Mouse (Mus musculus) embryonic facial prominence, embryonic 13.5 days (tissue): ENCODE data around the gene Arsk. TPM values are rescaled to one million over a fixed set of nuclear protein-coding genes. Genes with fewer than 3 reads are reported as not detected.

ENCODE experiments used
- ATAC-seq: fragments of 200-750 bp; cut with Nextera tagmentation; 2 replicates; pipeline ENCODE4 v1.8.0; 2017; ENCODE audit warnings: low read depth; ENCODE audit not compliant: insufficient number of reproducible peaks, insufficient read depth, low FRiP score, low TSS enrichment
- H3K27ac ChIP-seq: fragments of 300-500 bp; sonication (generic); 2 replicates; pipeline ENCODE4 v1.5.1; 2015; ENCODE audit warnings: moderate library complexity, mild to moderate bottlenecking, inconsistent platforms
- H3K27me3 ChIP-seq: fragments of 300-500 bp; sonication (generic); 2 replicates; pipeline ENCODE4 v1.6.1; 2015; ENCODE audit warnings: mild to moderate bottlenecking, inconsistent platforms
- H3K36me3 ChIP-seq: fragments of 300-500 bp; sonication (generic); 2 replicates; pipeline ENCODE4 v1.6.1; 2015; ENCODE audit warnings: mild to moderate bottlenecking, inconsistent platforms
- H3K4me1 ChIP-seq: fragments of 300-500 bp; sonication (generic); 2 replicates; pipeline ENCODE4 v1.6.1; 2015; ENCODE audit warnings: inconsistent platforms
- H3K4me2 ChIP-seq: fragments of 300-500 bp; sonication (generic); 2 replicates; pipeline ENCODE4 v1.6.1; 2015; ENCODE audit warnings: moderate library complexity, mild to moderate bottlenecking, inconsistent platforms
- H3K4me3 ChIP-seq: fragments of 300-500 bp; sonication (generic); 2 replicates; pipeline ENCODE4 v1.5.1; 2015; ENCODE audit warnings: mild to moderate bottlenecking, inconsistent platforms
- H3K9ac ChIP-seq: fragments of 300-500 bp; sonication (generic); 2 replicates; pipeline ENCODE4 v1.6.1; 2015; ENCODE audit warnings: mild to moderate bottlenecking, inconsistent platforms
- H3K9me3 ChIP-seq: fragments of 300-500 bp; sonication (generic); 2 replicates; pipeline ENCODE4 v1.6.1; 2016; ENCODE audit warnings: inconsistent platforms
- WGBS: fragments of 180-500 bp; shearing (Covaris S2); methylation state at CpG from one replicate; pipeline ENCODE4 v1.1.7; 2015; ENCODE audit warnings: mixed read lengths; 5-methylcytosine and 5-hydroxymethylcytosine counted together
- polyA plus RNA-seq: library from polyadenylated mRNA; unstranded; fragments of >200 nt; fragmentation: Nextera tagmentation; extraction: Ambion mirVana; gene quantifications from 2 replicates; pipeline ENCODE4 v1.2.1, GENCODE M21; 2015

Arsk gene
- polyA plus RNA-seq = 10.6 TPM in 2 replicates

DNA sequence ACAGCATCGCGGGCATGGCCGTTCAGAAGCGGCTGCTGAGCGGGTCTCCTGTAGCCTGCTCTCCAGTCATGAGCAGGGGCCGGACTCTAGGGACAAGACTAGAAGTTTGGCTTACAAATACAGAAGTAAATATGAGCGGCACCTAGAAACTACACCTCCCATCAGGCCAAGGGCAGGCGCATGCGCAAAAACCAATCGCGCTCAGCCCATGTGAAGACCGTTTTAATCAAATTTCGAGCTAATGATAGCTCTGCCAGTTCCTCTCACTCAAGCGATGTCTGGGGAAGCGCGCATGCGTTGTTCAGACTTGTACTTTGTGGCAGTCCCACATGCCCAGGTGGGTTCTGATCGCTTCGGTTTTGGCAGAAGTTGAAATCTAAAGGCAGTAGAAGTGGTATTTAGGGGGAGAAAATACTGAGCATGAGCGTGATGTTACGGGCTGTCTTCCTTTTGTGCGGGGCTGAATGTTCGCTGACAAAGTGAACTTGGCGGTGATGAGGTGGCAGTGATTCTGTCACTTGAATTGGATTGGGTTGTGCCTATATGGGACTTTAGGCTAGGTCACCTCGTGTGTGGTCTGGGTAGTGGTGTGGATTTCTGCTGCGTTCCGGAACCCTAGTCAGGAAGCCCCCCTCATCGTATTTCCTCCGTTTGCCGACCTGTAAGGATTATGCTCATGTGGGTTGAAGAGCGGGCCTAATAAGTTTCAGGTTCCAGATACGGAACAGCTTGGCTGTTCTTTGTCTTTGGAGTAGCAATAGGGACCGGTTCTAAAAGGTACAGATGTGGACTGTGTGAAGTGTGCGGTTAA is at the start of gene Arsk, which contains the start of gene Ttc37:
TSS of gene Arsk (minus strand) at position 168 of the 811 bp plus-strand sequence.
TSS of gene Ttc37 (plus strand) at position 242 of the 811 bp plus-strand sequence.
- Histone ChIP-seq H3K4me1 (no peaks in the 10 kb centered on the region; the same call in 1 of the 2 replicates), H3K27ac (peak within 1 kb of the TSS; percentile 79; the same call in 1 of the 2 replicates), H3K36me3 (peaks cover 13% of the 10 kb centered on the region), H3K9ac (peak within 1 kb of the TSS; percentile 79), H3K4me3 (peak within 1 kb of the TSS; percentile 75), H3K27me3 (no peaks in the 10 kb centered on the region), H3K4me2 (peak within 1 kb of the TSS; percentile 57), H3K9me3 (no peaks in the 10 kb centered on the region)
- WGBS = under 1% methylated on average over 34 of the region's 34 CpGs
- peak; percentile 93 for ATAC-seq

DNA sequence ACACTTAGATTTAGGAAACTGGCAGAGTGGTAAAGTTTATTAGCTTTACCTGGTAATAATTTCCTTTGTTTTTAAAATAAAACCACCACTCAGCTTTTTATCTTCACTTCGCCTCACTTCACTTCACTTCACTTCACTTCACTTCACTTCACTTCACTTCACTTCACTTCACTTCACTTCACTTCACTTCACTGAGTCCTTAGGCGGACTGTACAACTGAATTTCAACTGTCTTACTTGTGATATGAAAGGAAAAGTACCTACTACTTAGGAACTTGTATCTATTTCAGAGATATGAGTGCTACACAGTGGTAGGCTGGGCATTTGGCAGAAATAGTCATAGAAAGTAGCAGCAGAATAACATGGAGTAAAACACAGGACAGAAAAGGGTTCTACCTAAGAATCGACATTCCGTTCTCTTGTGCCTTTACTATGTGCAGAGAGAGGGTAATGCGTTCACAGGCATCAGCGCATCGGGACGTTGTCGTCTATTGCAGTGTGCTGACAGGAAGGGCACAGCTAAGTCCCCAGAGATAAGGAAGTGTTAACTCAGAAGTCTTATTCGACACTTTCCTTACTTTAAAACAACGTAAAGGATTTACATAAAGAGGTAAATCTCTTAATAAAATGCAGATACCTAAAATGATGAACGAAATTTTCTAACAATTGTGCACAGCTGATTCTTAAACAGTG is 42.8 kb upstream of the Arsk start:
- 92% methylated on average over 12 of the region's 12 CpGs for WGBS
- H3K27me3 ChIP-seq = no peaks in the 10 kb centered on the region
- H3K9me3 ChIP-seq = no peaks in the 10 kb centered on the region
- no peak overlapping the region for H3K27ac ChIP-seq
- no peak overlapping the region for H3K4me3 ChIP-seq
- no peaks in the 10 kb centered on the region for H3K4me1 ChIP-seq
- peaks cover 47% of the 10 kb centered on the region for H3K36me3 ChIP-seq
- H3K4me2 ChIP-seq = no peak overlapping the region
- ATAC-seq = no peak
- H3K9ac ChIP-seq = no peak overlapping the region

GRCm38 (mm10) chr13:76138862-76139261 is 40.4 kb upstream of the Arsk start:
- Histone ChIP-seq H3K4me3 (no peak overlapping the region), H3K4me1 (no peaks in the 10 kb centered on the region), H3K9ac (no peak overlapping the region), H3K27me3 (no peaks in the 10 kb centered on the region), H3K9me3 (no peaks in the 10 kb centered on the region), H3K4me2 (no peak overlapping the region), H3K27ac (no peak overlapping the region), H3K36me3 (peaks cover 57% of the 10 kb centered on the region)
- 82% methylated on average over 3 of the region's 3 CpGs for WGBS
- no peak for ATAC-seq

DNA sequence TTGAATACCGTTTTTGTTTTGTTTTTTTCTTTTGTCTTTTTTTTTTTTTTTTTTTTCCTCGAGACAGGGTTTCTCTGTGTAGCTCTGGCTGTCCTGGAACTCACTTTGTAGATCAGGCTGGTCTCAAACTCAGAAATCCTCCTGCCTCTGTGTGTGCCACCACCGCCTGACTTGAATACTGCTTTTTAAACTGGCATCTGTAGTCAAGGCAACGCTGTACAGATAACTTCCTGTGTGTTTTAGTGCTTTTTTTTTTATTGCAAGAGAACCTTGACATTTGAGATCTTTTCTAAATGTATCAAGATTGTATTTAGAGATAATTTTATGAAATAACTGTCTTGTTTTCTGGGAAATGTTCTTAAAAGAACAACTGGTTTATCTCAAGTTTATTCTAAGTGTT is 34.0 kb upstream of the Arsk start:
- Histone ChIP-seq H3K9ac (no peak overlapping the region), H3K4me2 (no peak overlapping the region), H3K36me3 (peaks cover 66% of the 10 kb centered on the region), H3K27ac (no peak overlapping the region), H3K9me3 (no peaks in the 10 kb centered on the region), H3K27me3 (no peaks in the 10 kb centered on the region), H3K4me1 (no peaks in the 10 kb centered on the region), H3K4me3 (no peak overlapping the region)
- WGBS = 83% methylated on average over 4 of the region's 4 CpGs
- no peak for ATAC-seq

GRCm38 (mm10) chr13:76128799-76129198 is 30.3 kb upstream of the Arsk start:
- H3K27me3 ChIP-seq = no peaks in the 10 kb centered on the region
- no peaks in the 10 kb centered on the region for H3K4me1 ChIP-seq
- peaks cover 78% of the 10 kb centered on the region for H3K36me3 ChIP-seq
- no peak overlapping the region for H3K9ac ChIP-seq
- H3K4me3 ChIP-seq = no peak overlapping the region
- H3K4me2 ChIP-seq = no peak overlapping the region
- H3K9me3 ChIP-seq = no peaks in the 10 kb centered on the region
- 75% methylated on average over 4 of the region's 4 CpGs for WGBS
- H3K27ac ChIP-seq = no peak overlapping the region
- no peak for ATAC-seq

DNA sequence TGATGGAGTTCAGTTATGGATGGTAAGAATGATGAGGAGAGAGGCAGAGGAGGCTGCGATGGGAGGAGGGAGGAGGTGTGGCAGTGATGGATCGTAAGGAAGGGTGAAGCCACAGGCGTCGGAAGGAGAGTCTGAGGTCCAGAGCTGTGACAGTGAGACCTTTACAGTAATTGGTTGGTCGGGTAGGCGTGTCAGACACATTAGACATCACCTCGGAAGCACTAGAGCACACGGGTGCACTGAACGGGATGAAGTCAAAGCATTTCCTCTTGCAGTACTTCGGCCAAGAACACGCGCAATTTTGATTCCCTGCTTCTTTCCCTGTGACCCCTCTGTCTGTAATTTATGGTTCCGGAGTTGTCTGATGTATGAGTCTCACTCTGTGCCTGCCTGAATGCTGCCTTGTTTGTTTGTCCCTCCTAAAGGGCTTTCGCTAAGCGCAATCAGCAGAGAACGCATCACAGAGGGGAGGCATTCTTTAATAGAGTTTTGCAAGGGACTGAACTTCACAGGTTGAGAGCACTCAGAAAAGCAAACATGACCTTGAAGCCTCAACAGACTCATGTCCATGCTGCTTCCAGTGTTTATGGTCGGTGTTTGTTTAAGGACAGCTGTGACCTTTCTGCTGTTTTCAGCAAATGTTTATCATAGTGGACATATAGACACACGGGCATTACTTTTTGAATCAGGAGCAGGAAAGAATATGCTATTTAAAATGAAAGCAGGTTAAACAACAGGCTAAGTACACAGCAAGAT is 10.8 kb upstream of the Arsk start:
- H3K9ac ChIP-seq = no peak overlapping the region
- H3K27me3 ChIP-seq = no peaks in the 10 kb centered on the region
- H3K4me1 ChIP-seq = no peaks in the 10 kb centered on the region
- 88% methylated on average over 18 of the region's 18 CpGs for WGBS
- ATAC-seq = no peak
- no peak overlapping the region for H3K4me2 ChIP-seq
- no peak overlapping the region for H3K27ac ChIP-seq
- no peak overlapping the region for H3K4me3 ChIP-seq
- H3K9me3 ChIP-seq = no peaks in the 10 kb centered on the region
- peaks cover 48% of the 10 kb centered on the region for H3K36me3 ChIP-seq

DNA sequence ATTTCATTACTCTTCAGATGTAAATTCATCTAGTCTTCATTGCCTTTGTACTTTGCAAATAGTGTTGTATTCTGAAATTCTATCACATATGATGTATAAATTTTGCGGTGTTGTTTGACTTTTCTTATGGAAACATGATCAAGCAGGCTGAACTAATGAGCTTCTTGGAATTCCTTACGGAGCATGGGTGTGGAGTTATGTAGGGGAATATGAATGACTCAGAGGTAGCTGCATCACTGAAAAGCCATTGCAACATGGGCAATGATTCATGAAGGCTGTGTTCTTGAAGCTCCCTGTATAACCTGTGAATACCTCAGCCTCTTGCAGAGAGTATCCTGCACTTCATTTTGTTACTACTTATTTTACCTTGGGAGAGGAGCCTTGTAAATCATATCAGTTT is 3.5 kb upstream of the Arsk start:
- Histone ChIP-seq H3K27me3 (no peaks in the 10 kb centered on the region), H3K4me3 (no peak overlapping the region), H3K27ac (no peak overlapping the region), H3K4me2 (no peak overlapping the region), H3K36me3 (peaks cover 13% of the 10 kb centered on the region), H3K9me3 (no peaks in the 10 kb centered on the region), H3K9ac (no peak overlapping the region), H3K4me1 (no peaks in the 10 kb centered on the region; the same call in 1 of the 2 replicates)
- 93% methylated on average over 2 of the region's 2 CpGs for WGBS
- ATAC-seq = no peak

DNA sequence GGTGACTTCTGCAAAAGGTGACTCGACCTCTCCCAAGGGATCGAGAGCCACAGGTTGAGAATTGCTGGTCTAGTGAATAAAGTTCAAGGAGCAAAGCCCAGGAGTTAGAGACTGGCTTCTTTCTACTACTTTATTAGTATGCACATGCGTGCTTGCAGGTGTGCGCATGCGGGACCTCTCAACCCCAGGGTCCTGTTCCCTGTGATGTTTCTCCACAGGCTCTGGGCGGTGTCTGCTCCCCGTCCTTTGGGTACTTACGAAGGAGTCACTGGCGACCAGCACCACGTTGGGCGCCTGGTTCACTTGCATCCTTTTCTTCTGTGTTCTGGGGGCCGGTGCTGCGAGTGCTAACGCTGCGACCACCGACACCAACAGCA is 356 bp downstream of the Arsk start:
- Histone ChIP-seq H3K4me2 (peak overlapping the region; percentile 57), H3K36me3 (peaks cover 8% of the 10 kb centered on the region), H3K27me3 (no peaks in the 10 kb centered on the region), H3K9ac (peak overlapping the region; percentile 79), H3K4me1 (no peaks in the 10 kb centered on the region; the same call in 1 of the 2 replicates), H3K27ac (peak overlapping the region; percentile 79; the same call in 1 of the 2 replicates), H3K9me3 (no peaks in the 10 kb centered on the region), H3K4me3 (peak overlapping the region; percentile 75)
- ATAC-seq = peak; percentile 81
- 3% methylated on average over 16 of the region's 16 CpGs for WGBS

DNA sequence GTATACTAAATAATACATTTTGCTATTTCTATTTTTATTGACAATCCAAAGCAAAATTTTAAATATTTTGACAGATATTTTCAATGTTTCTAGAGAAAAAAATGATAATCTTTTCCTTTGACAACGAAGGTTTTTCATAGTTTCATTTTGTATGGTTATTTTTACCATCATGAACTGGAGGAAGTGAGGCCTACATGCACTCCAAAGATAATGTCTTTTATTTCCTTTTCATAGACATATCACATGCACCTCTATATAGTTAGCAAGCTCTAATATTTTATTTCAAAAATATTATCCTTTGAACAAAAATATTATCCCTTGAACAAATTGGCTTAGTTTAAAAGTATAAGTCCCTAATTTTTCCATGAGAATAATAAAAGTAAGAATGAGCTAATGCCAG is 24.1 kb downstream of the Arsk start:
- no peaks in the 10 kb centered on the region for H3K27me3 ChIP-seq
- WGBS = 91% methylated on average over 1 of the region's 1 CpGs

GRCm38 (mm10) chr13:76064363-76064945 is 34.0 kb downstream of the Arsk start:
- WGBS = 57% methylated on average over 13 of the region's 13 CpGs
- Histone ChIP-seq H3K4me3 (no peak overlapping the region), H3K9me3 (no peaks in the 10 kb centered on the region), H3K27ac (no peak overlapping the region), H3K4me2 (no peak overlapping the region), H3K9ac (no peak overlapping the region), H3K27me3 (no peaks in the 10 kb centered on the region), H3K36me3 (peaks cover 25% of the 10 kb centered on the region), H3K4me1 (no peaks in the 10 kb centered on the region)
- ATAC-seq = no peak

More for the DNA sequence above, 24.1 kb downstream of the Arsk start:
- Histone ChIP-seq H3K9ac (no peak overlapping the region), H3K4me1 (no peaks in the 10 kb centered on the region), H3K36me3 (no peaks in the 10 kb centered on the region), H3K27ac (no peak overlapping the region), H3K4me3 (no peak overlapping the region), H3K9me3 (no peaks in the 10 kb centered on the region), H3K4me2 (no peak overlapping the region)
- no peak for ATAC-seq

DNA sequence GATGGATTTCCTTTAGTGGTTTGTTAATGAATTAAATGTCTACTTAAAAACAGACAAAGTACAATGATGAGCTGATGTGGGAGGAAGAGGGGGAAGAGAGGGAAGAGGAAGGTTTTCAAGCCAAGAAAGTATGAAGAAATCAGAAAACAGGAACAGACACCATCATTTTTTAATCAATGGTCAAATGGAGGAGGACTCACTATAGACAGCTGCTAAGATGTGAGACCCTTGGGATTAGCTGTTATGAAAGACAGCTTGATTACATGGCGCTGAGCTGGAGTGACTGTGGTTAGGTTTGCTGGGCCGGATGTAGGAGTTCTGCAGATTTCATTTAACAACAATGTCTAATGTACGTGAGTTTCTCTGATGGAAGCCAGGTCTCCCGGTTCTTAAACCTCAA is 34.9 kb downstream of the Arsk start:
- Histone ChIP-seq H3K4me2 (no peak overlapping the region), H3K9me3 (no peaks in the 10 kb centered on the region), H3K36me3 (peaks cover 22% of the 10 kb centered on the region), H3K4me1 (no peaks in the 10 kb centered on the region), H3K27me3 (no peaks in the 10 kb centered on the region), H3K9ac (no peak overlapping the region), H3K27ac (no peak overlapping the region), H3K4me3 (no peak overlapping the region)
- 77% methylated on average over 4 of the region's 4 CpGs for WGBS
- no peak for ATAC-seq
